Mouse (Mus musculus) intestine, embryonic 16.5 days (tissue): Measurements from ENCODE around the gene Olfr1555-ps1. TPM values are rescaled to one million over a fixed set of nuclear protein-coding genes. Genes with fewer than 3 reads are reported as not detected.
"Not testable (repeated sequence)": the region's sequence is repeated elsewhere in the genome, so short reads cannot be mapped to it uniquely, and the experiment has no call there.

Source experiments
- ATAC-seq: fragments of 200-750 bp; cut with Nextera tagmentation; 2 replicates; pipeline ENCODE4 v1.8.0; 2017; ENCODE audit warnings: moderate TSS enrichment, moderate library complexity
- H3K27ac ChIP-seq: fragments of 300-500 bp; sonication (generic); 2 replicates; pipeline ENCODE4 v1.5.1; 2014; ENCODE audit warnings: mild to moderate bottlenecking, low read length
- H3K27me3 ChIP-seq: fragments of 300-500 bp; sonication (generic); replicated peaks from 2 replicates; pipeline ENCODE4 v1.6.1; 2014; ENCODE audit warnings: low read length, control low read depth, mixed read lengths; ENCODE audit not compliant: control insufficient read depth, insufficient read depth
- H3K36me3 ChIP-seq: fragments of 300-500 bp; sonication (generic); 2 replicates; pipeline ENCODE4 v1.6.1; 2014; ENCODE audit warnings: low read length, control low read depth; ENCODE audit not compliant: control insufficient read depth, insufficient read depth
- H3K4me1 ChIP-seq: fragments of 300-500 bp; sonication (generic); 2 replicates; pipeline ENCODE4 v1.6.1; 2014; ENCODE audit warnings: low read length, control low read depth, mixed read lengths; ENCODE audit not compliant: control insufficient read depth, insufficient read depth
- H3K4me2 ChIP-seq: fragments of 300-500 bp; sonication (generic); 2 replicates; pipeline ENCODE4 v1.6.1; 2014; ENCODE audit warnings: low read depth, low read length, control low read depth
- H3K4me3 ChIP-seq: fragments of 300-500 bp; sonication (generic); 2 replicates; pipeline ENCODE4 v1.5.1; 2014; ENCODE audit warnings: mild to moderate bottlenecking, low read length
- H3K9ac ChIP-seq: fragments of 300-500 bp; sonication (generic); 2 replicates; pipeline ENCODE4 v1.6.1; 2014; ENCODE audit warnings: low read depth, low read length
- H3K9me3 ChIP-seq: fragments of 300-500 bp; sonication (generic); 2 replicates; pipeline ENCODE4 v1.6.1; 2016; ENCODE audit warnings: low read length, control low read depth; ENCODE audit not compliant: control insufficient read depth
- WGBS: fragments of 180-500 bp; shearing (Covaris S2); extraction: QIAGEN DNeasy Blood & Tissue Kit; methylation state at CpG from one replicate; pipeline ENCODE4 v1.1.7; 2014; 5-methylcytosine and 5-hydroxymethylcytosine counted together
- polyA plus RNA-seq: library from polyadenylated mRNA; unstranded; fragments of >200 nt; fragmentation: Nextera tagmentation; extraction: Ambion mirVana; gene quantifications from 2 replicates; pipeline ENCODE4 v1.2.1, GENCODE M21; 2015

Gene Olfr1555-ps1
- polyA plus RNA-seq, result not detected in 2 replicates

- H3K36me3 ChIP-seq, H3K4me3 ChIP-seq, H3K4me2 ChIP-seq, H3K9me3 ChIP-seq, H3K27ac ChIP-seq, H3K9ac ChIP-seq, H3K4me1 ChIP-seq, H3K27me3 ChIP-seq: not testable (repeated sequence)
- WGBS, result 21% methylated on average over 1 of the region's 1 CpGs
- ATAC-seq, result peak; percentile 60; the same call in 1 of the 2 replicates
Observed at GRCm38 (mm10) chr19:12170062-12170599, at the start of gene Olfr1555-ps1. Gene Olfr1555-ps1, minus strand, starts transcription at chr19:12170112.

GRCm38 (mm10) chr19:12200334-12200733 lies 30.4 kb upstream of the Olfr1555-ps1 start, which contains the start of gene Olfr1431:
Gene Olfr1431, plus strand, starts transcription at chr19:12200634.
- Histone ChIP-seq H3K9me3 (no peaks in the 10 kb centered on the region), H3K9ac (no peak within 1 kb of the TSS), H3K4me1 (no peaks in the 10 kb centered on the region), H3K4me3 (no peak within 1 kb of the TSS), H3K27ac (no peak within 1 kb of the TSS), H3K36me3 (no peaks in the 10 kb centered on the region), H3K27me3 (no peaks in the 10 kb centered on the region), H3K4me2 (no peak within 1 kb of the TSS)
- no peak for ATAC-seq
- 76% methylated on average over 1 of the region's 1 CpGs for WGBS

DNA sequence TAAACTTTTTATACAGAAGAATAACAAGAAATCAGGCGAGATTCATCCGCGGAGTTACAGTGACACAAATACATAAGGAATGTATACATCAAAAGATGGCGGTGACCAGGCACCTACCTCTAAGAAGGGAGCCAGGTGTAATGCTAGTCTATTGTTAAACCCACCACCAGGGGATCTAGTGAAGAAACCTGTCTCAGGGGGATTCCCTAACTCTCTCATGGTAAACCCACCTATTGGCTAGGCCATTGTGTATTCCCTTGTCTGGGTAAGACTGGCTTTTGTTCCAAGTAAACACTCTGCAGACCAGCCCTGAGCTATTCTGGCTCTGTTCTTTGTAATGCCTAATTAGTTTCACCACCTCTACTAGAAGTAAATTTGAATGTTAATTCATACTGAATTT lies 29.2 kb upstream of the Olfr1555-ps1 start:
- H3K9ac ChIP-seq, H3K36me3 ChIP-seq, ATAC-seq, H3K4me2 ChIP-seq, H3K4me1 ChIP-seq, H3K27ac ChIP-seq, H3K27me3 ChIP-seq, H3K9me3 ChIP-seq, H3K4me3 ChIP-seq: not testable (repeated sequence)
- 92% methylated on average over 4 of the region's 4 CpGs for WGBS

DNA sequence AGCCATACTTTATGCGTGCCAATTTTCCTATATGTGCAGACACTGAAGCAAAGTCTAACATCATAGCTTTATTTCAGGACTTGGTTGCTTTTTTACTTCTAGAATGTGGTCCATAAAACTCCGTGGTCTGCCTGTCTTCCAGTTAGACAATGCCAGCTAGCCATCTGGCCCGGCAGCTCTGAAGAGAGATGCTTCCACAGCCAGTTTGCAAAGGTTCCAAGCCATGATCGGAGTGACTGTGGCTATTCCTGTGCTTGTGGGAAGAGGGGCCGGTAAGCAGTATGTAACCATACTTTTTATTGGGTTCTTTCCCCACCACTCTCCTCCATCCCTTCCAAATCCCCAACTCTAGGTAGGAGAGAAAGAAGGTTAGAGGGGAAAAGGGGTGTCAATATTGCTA lies 5.5 kb upstream of the Olfr1555-ps1 start:
- ATAC-seq, H3K9ac ChIP-seq, H3K4me1 ChIP-seq, H3K4me3 ChIP-seq, H3K4me2 ChIP-seq, H3K27ac ChIP-seq, H3K27me3 ChIP-seq, H3K9me3 ChIP-seq, H3K36me3 ChIP-seq: not testable (repeated sequence)
- 77% methylated on average over 5 of the region's 5 CpGs for WGBS

DNA sequence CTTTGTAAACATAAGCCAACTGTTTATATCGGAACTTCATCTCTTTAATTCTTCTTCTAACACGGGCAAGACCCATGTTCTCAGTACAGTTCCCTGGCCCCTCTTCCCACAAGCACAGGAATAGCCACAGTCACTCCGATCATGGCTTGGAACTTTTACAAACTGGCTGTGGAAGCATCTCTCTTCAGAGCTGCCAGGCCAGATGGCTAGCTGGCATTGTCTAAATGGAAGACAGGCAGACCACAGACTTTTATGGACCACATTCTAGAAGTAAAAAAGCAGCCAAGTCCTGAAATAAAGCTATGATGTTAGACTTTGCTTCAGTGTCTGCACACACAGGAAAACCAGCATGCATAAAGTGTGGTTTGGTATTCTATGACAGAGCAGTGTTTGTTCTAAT lies 24.5 kb downstream of the Olfr1555-ps1 start:
- 72% methylated on average over 3 of the region's 3 CpGs for WGBS
- no peak overlapping the region for H3K27ac ChIP-seq
- H3K9ac ChIP-seq, result no peak overlapping the region
- no peaks in the 10 kb centered on the region for H3K4me1 ChIP-seq
- no peaks in the 10 kb centered on the region for H3K36me3 ChIP-seq
- no peak overlapping the region for H3K4me2 ChIP-seq
- no peak overlapping the region for H3K4me3 ChIP-seq
- no peak for ATAC-seq
- H3K27me3 ChIP-seq, result no peaks in the 10 kb centered on the region
- H3K9me3 ChIP-seq, result no peaks in the 10 kb centered on the region

DNA sequence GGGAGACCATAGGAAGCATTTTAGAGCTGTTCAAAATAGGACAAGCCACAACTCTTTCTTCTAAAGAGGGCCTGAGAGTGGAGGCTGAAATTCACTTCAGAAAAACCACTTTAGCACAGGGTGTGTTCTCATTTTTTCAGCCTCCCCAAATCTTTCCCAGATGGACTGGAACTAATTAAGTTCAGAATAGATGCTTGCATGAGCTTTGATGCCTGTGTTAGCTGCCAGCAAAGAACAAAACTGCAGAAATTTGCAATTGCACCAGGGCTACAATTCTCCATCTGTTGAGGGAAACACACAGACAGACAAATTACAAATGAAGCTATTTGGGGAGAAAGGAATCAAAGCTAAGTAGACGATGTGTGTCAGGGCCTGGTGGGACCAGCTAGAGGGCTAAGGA lies 26.6 kb downstream of the Olfr1555-ps1 start:
- 74% methylated on average over 1 of the region's 1 CpGs for WGBS
- H3K9ac ChIP-seq, result no peak overlapping the region
- H3K9me3 ChIP-seq, result no peaks in the 10 kb centered on the region
- no peaks in the 10 kb centered on the region for H3K36me3 ChIP-seq
- H3K4me3 ChIP-seq, result no peak overlapping the region
- no peak overlapping the region for H3K27ac ChIP-seq
- H3K4me1 ChIP-seq, result no peaks in the 10 kb centered on the region
- H3K4me2 ChIP-seq, result no peak overlapping the region
- H3K27me3 ChIP-seq, result no peaks in the 10 kb centered on the region
- no peak for ATAC-seq

DNA sequence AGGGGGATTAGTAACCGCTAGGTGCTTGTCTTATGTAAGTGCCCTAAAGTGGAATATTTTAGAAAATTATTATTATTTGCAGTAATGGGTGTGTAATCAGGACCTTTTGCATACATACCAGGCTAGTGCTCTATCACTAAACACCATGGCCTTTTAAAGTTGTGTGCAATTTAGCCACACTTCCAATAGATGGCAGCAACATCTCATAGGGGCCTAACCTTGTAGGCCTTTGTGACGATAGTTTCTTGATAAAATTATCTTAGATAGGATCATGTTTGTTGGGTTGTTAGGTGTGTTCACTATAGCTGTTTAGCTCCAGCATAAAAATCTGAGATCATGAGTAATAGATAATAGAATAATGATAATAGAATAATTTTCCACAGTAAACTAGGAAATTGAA lies 35.6 kb downstream of the Olfr1555-ps1 start:
- H3K4me2 ChIP-seq, result no peak overlapping the region
- WGBS, result 30% methylated on average over 2 of the region's 2 CpGs
- H3K4me3 ChIP-seq, result no peak overlapping the region
- no peak for ATAC-seq
- H3K9me3 ChIP-seq, result no peaks in the 10 kb centered on the region
- no peaks in the 10 kb centered on the region for H3K36me3 ChIP-seq
- no peaks in the 10 kb centered on the region for H3K4me1 ChIP-seq
- no peak overlapping the region for H3K27ac ChIP-seq
- H3K27me3 ChIP-seq, result no peaks in the 10 kb centered on the region
- no peak overlapping the region for H3K9ac ChIP-seq

DNA sequence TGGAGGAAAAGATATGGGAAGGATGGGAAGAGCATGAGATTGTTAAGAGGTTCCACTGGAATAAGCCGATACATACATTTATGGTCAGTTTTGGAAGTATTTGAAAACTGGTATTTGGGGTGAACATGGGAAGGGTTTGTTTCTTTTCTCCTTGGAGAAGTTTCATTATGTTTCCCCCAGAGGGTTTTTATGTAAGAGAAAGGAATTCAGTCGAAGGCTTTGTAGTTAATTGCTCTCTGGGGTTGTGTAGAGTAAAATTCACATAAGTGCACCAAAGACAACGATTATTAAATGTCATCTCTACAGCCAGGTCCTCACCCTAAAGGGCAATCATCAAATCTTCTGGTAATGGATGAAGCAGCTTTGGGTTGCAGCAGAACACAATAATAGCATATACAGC lies 46.8 kb downstream of the Olfr1555-ps1 start, which contains the start of gene Olfr76:
Gene Olfr76, minus strand, starts transcription at position 101 of the 400 bp plus-strand sequence.
- no peak within 1 kb of the TSS for H3K4me3 ChIP-seq
- no peaks in the 10 kb centered on the region for H3K27me3 ChIP-seq
- no peak for ATAC-seq
- H3K4me2 ChIP-seq, result no peak within 1 kb of the TSS
- H3K27ac ChIP-seq, result no peak within 1 kb of the TSS
- H3K9ac ChIP-seq, result no peak within 1 kb of the TSS
- H3K4me1 ChIP-seq, result no peaks in the 10 kb centered on the region
- H3K36me3 ChIP-seq, result no peaks in the 10 kb centered on the region
- H3K9me3 ChIP-seq, result no peaks in the 10 kb centered on the region
- 77% methylated on average over 3 of the region's 3 CpGs for WGBS

DNA sequence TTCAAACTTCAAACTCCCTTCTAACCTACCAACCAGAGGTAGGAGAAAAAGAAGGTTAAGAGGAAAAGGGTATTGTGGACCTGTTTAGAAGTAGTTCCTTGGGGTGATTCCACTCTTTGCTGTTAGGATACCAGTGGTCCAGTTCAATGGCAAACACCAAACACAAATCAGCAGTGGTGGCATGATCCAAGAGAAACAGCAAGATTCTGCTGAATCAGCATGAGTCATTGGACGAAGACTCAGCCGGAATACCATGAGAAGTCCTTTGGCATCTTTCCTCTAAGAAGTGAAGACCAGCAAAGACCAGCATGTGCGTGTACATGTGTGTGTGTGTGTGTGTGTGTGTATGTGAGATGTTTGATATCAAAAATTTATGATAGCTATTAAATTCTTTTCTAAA lies 53.4 kb downstream of the Olfr1555-ps1 start:
- Histone ChIP-seq H3K9me3 (no peaks in the 10 kb centered on the region), H3K4me1 (no peaks in the 10 kb centered on the region), H3K4me2 (no peak overlapping the region), H3K27ac (no peak overlapping the region), H3K9ac (no peak overlapping the region), H3K4me3 (no peak overlapping the region), H3K36me3 (no peaks in the 10 kb centered on the region), H3K27me3 (no peaks in the 10 kb centered on the region)
- WGBS, result 91% methylated on average over 3 of the region's 3 CpGs
- no peak for ATAC-seq

DNA sequence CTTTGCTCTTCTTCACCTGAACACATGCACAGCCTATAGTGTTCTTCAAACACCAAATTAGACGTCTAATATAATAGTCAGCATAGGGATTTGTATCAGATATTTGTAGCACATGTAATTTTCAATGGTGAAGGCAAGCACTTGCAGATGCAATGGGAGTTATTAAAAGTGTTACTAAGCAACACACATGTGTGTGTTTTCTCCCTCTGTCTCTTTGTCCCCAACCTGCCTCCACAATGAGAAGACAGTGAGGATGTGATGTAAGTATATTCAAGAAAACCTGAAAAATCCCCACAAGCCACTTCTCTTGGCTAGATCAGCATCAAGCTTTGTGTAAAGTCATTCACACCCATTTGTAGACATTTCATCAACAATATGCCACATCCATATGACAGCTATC lies 54.1 kb downstream of the Olfr1555-ps1 start, which contains the start of gene Olfr1428:
Gene Olfr1428, minus strand, starts transcription at position 101 of the 400 bp plus-strand sequence.
- Histone ChIP-seq H3K36me3 (no peaks in the 10 kb centered on the region), H3K4me1 (no peaks in the 10 kb centered on the region), H3K4me2 (no peak within 1 kb of the TSS), H3K27me3 (no peaks in the 10 kb centered on the region), H3K4me3 (no peak within 1 kb of the TSS), H3K27ac (no peak within 1 kb of the TSS), H3K9me3 (no peaks in the 10 kb centered on the region), H3K9ac (no peak within 1 kb of the TSS)
- no peak for ATAC-seq
- WGBS, result 74% methylated on average over 1 of the region's 1 CpGs
